Mouse (Mus musculus) heart, adult 2 months (tissue): ENCODE data around the gene Gm42906. TPM values are rescaled to one million over a fixed set of nuclear protein-coding genes. Genes with fewer than 3 reads are reported as not detected.

ENCODE experiments used
- DNase-seq, 2 experiments: peaks; one replicate each; pipeline ENCODE4 v3.0.0; 2021
- H3K27ac ChIP-seq: fragments of 200-600 bp; 2 replicates; pipeline ENCODE4 v1.8.1; 2022
- H3K27me3 ChIP-seq: fragments of 200-500 bp; 2 replicates; pipeline ENCODE4 v1.6.1; 2012; ENCODE audit warnings: mild to moderate bottlenecking, low read length, inconsistent platforms, mixed read lengths; ENCODE audit not compliant: control insufficient read depth, insufficient read depth
- H3K36me3 ChIP-seq: fragments of 200-500 bp; 2 replicates; pipeline ENCODE4 v1.6.1; 2012; ENCODE audit warnings: low read length, inconsistent platforms; ENCODE audit not compliant: control insufficient read depth, insufficient read depth
- H3K4me1 ChIP-seq: fragments of 200-500 bp; 2 replicates; pipeline ENCODE4 v1.6.1; 2011; ENCODE audit warnings: low read length; ENCODE audit not compliant: control insufficient read depth, insufficient read depth
- H3K4me3 ChIP-seq: fragments of 200-600 bp; 2 replicates; pipeline ENCODE4 v1.8.1; 2022
- H3K79me2 ChIP-seq: fragments of 200-500 bp; replicated peaks from 2 replicates; pipeline ENCODE4 v1.6.1; 2012; ENCODE audit warnings: mild to moderate bottlenecking, inconsistent platforms, low read length, moderate library complexity, mixed read lengths; ENCODE audit not compliant: control insufficient read depth, insufficient read depth
- H3K9ac ChIP-seq: fragments of 200-500 bp; 2 replicates; pipeline ENCODE4 v1.6.1; 2012; ENCODE audit warnings: low read depth, mild to moderate bottlenecking, control low read depth, inconsistent platforms, low read length, mixed read lengths
- CTCF ChIP-seq: fragments of 200-600 bp; IDR thresholded peaks from 2 replicates; pipeline ENCODE4 v1.8.1; 2022; ENCODE audit warnings: antibody characterized with exemption, mild to moderate bottlenecking, moderate library complexity
- EP300 ChIP-seq: fragments of 200-500 bp; IDR thresholded peaks from 2 replicates; pipeline ENCODE4 v1.6.1; 2011; ENCODE audit warnings: low read depth, low read length, control low read depth; ENCODE audit not compliant: insufficient read depth
- POLR2A ChIP-seq: fragments of 200-500 bp; IDR thresholded peaks from 2 replicates; pipeline ENCODE4 v1.6.1; 2011; ENCODE audit warnings: mild to moderate bottlenecking, low read depth, low read length, control low read depth; ENCODE audit not compliant: insufficient read depth
- WGBS: fragments of 180-500 bp; shearing (Covaris S2); methylation state at CpG from one replicate; pipeline ENCODE4 v1.1.7; 2018; 5-methylcytosine and 5-hydroxymethylcytosine counted together
- intact Hi-C: fragments of 180-260 bp; cut with DNase I; formaldehyde crosslinking; loops from one replicate; pipeline ENCODE4 v1.15.1; 2025
- polyA plus RNA-seq: library from polyadenylated mRNA; depleted of rRNA; stranded (reverse); fragments of >200 nt; gene quantifications from 2 replicates; pipeline ENCODE4 v1.2.3, GENCODE M21; 2012
- total RNA-seq, 2 experiments: library from RNA; stranded (reverse); gene quantifications; 2 replicates each; pipeline ENCODE4 v1.2.3; 2021

Gm42906 gene
- total and polyA plus RNA-seq, 3 experiments, result 2.9 TPM; not detected in 2

DNA sequence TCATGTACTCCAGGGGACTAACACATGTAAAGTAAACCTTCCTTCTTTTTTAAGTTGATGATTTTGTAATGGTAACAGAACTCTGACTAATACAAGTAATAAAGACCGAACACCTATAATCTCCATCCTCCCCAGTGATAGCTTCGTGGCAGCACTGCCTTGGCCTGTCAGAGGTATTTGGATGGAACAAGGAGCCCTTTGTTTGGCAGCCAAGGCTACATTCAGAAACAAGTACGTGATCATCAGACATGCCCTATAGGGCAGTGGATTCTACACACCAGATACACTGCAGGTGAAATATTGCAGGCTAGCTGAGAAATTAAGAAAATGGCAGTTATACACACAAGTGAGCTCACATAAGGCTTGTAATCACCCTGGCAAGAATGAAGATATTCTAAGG is 79.5 kb downstream of the Gm42906 start:
- no peaks in the 10 kb centered on the region for H3K79me2 ChIP-seq
- DNase-seq, result no peak
- H3K36me3 ChIP-seq, result no peaks in the 10 kb centered on the region
- no peak for TF ChIP-seq POLR2A
- no peak for TF ChIP-seq EP300
- no peak for TF ChIP-seq CTCF
- intact Hi-C loops, result no loop called here
- H3K9ac ChIP-seq, result no peak overlapping the region
- no peak overlapping the region for H3K4me3 ChIP-seq
- H3K27ac ChIP-seq, result no peak overlapping the region
- H3K27me3 ChIP-seq, result no peaks in the 10 kb centered on the region
- 79% methylated on average over 3 of the region's 3 CpGs for WGBS
- H3K4me1 ChIP-seq, result no peaks in the 10 kb centered on the region

DNA sequence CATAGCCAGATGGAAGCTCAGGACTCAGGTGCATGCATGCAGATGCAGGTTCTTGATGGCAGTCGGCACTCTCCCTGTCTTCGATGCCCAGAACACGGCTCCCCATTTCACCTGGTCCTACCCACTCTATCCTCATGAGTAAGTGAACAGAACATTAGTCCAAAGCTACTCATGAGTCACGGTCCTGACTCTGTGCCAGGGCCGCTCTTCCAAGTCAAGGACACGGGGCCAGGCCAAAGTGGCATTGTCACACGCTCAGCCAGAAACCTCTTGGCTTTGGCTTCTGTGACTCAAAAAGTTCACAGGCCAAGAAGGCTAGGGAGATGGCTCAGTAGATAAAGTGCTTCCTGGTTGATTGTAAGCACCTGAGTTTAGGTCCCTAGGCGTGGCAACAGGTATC is 81.3 kb downstream of the Gm42906 start:
- Histone ChIP-seq H3K4me3 (no peak overlapping the region), H3K27me3 (no peaks in the 10 kb centered on the region), H3K27ac (no peak overlapping the region), H3K4me1 (no peaks in the 10 kb centered on the region), H3K36me3 (no peaks in the 10 kb centered on the region), H3K79me2 (no peaks in the 10 kb centered on the region), H3K9ac (no peak overlapping the region)
- DNase-seq, result peak; percentile 53 to 67
- TF ChIP-seq POLR2A (no peak), EP300 (no peak), CTCF (no peak)
- WGBS, result 66% methylated on average over 8 of the region's 8 CpGs
- intact Hi-C loops, result no loop called here

DNA sequence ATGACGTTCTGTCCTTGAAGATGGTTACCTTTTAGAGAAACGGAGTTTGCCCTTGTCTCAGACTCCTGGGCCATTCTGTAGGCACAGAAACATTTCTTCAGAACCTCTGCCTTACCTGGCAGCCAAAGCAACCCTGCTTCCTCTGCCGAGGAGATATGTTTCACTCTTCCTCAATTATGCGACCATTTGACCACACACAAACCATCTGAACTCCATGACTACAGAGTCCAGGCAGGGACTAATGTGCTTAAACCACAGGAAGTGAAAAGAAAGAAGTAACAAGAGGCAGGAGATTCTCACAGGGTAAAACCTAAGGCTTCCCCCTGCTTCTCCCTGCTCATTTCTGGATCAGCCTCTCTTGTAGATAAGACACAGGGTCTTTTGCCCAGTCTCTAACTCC is 83.2 kb downstream of the Gm42906 start:
- no peak for TF ChIP-seq POLR2A
- no peak for TF ChIP-seq EP300
- TF ChIP-seq CTCF, result no peak
- Histone ChIP-seq H3K27ac (no peak overlapping the region), H3K36me3 (no peaks in the 10 kb centered on the region), H3K9ac (no peak overlapping the region), H3K4me1 (no peaks in the 10 kb centered on the region), H3K4me3 (no peak overlapping the region), H3K27me3 (no peaks in the 10 kb centered on the region), H3K79me2 (no peaks in the 10 kb centered on the region)
- no peak for DNase-seq
- intact Hi-C loops, result no loop called here
- WGBS, result 72% methylated on average over 4 of the region's 4 CpGs

DNA sequence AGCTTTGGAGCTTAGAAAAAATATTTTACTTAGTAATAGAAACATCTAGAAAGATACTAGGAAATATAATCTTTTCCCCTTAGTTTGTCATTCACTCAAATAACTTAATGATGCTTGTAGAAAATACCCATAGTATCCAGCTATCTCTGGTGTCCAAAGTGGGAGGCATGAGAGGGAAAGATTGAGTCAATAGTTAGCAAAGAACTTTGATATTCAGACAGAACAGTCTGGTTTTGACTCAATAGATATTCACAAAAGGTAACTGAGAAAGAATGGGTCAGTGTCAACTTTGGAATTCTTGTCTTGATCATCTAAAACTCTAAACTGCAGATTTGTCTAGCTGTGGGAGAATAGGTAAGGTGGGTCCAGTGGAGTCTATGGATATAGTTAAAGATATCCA is 94.3 kb downstream of the Gm42906 start:
- no peaks in the 10 kb centered on the region for H3K36me3 ChIP-seq
- no peaks in the 10 kb centered on the region for H3K27me3 ChIP-seq
- intact Hi-C loops, result no loop called here
- H3K9ac ChIP-seq, result no peak overlapping the region
- no peak overlapping the region for H3K4me3 ChIP-seq
- H3K79me2 ChIP-seq, result no peaks in the 10 kb centered on the region
- TF ChIP-seq CTCF (no peak), EP300 (no peak), POLR2A (no peak)
- H3K27ac ChIP-seq, result peak overlapping the region; percentile 27; the same call in 1 of the 2 replicates
- H3K4me1 ChIP-seq, result peaks cover 2% of the 10 kb centered on the region; the same call in 1 of the 2 replicates
- no peak for DNase-seq

DNA sequence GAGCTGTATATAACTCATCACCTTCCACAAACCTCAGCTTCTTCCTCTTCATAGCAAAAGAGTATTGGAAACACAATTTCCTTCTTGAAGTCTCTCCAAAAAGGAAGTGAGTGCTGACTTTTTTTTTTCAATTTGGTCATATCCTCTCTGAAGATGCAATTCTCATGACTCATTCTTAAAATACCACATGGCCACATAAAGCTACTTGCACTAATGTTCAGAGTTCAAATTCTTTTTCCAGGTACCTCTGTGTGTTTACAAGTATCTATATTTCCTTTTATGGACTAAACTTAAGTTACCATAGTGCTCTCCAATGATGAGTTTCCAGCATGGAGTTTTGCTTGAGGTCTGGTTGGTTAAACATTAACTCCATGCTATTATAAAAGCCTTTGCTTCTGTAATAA is 94.8 kb downstream of the Gm42906 start:
- no peak for DNase-seq
- no peaks in the 10 kb centered on the region for H3K27me3 ChIP-seq
- intact Hi-C loops, result no loop called here
- H3K36me3 ChIP-seq, result no peaks in the 10 kb centered on the region
- peaks cover 2% of the 10 kb centered on the region; the same call in 1 of the 2 replicates for H3K4me1 ChIP-seq
- TF ChIP-seq POLR2A, result no peak
- no peak for TF ChIP-seq CTCF
- TF ChIP-seq EP300, result no peak
- H3K9ac ChIP-seq, result no peak overlapping the region
- no peak overlapping the region for H3K4me3 ChIP-seq
- H3K27ac ChIP-seq, result peak overlapping the region; percentile 27
- no peaks in the 10 kb centered on the region for H3K79me2 ChIP-seq

GRCm38 (mm10) chr5:151315804-151316597 is 112.0 kb downstream of the Gm42906 start:
- Histone ChIP-seq H3K27ac (no peak overlapping the region), H3K36me3 (no peaks in the 10 kb centered on the region), H3K79me2 (no peaks in the 10 kb centered on the region), H3K4me3 (no peak overlapping the region), H3K9ac (no peak overlapping the region), H3K4me1 (no peaks in the 10 kb centered on the region), H3K27me3 (no peaks in the 10 kb centered on the region)
- no peak for DNase-seq
- TF ChIP-seq EP300 (no peak), CTCF (no peak), POLR2A (no peak)
- intact Hi-C loops, result no loop called here
- 33% methylated on average over 10 of the region's 10 CpGs for WGBS
